Mouse (Mus musculus): ENCODE results near the gene Lin52. TPM values are rescaled to one million over a fixed set of nuclear protein-coding genes. Genes with fewer than 3 reads are reported as not detected.

The Lin52 gene
- polyA plus RNA-seq, 1 experiment from 2014 or later = 8.0 TPM

- no peak for ATAC-seq
- Histone ChIP-seq H3K4me2 (replicated peaks; ENCODE audit: low read depth) (no peak overlapping the region), H3K27me3 (replicated peaks; ENCODE audit: control insufficient read depth, insufficient read depth, low read length) (no peaks in the 10 kb centered on the region), H3K27ac (ENCODE audit: low read depth, low read length) (no peak overlapping the region), H3K9me3 (ENCODE audit: control insufficient read depth) (no peaks in the 10 kb centered on the region), H3K4me1 (replicated peaks; ENCODE audit: control insufficient read depth, insufficient read depth, low read length) (no peaks in the 10 kb centered on the region), H3K36me3 (ENCODE audit: control insufficient read depth, insufficient read depth) (peaks cover 36% of the 10 kb centered on the region), H3K9ac (ENCODE audit: low read depth, low read length) (no peak overlapping the region), H3K4me3 (ENCODE audit: low read depth, low read length) (no peak overlapping the region)
- peak; percentile 56 for TF ChIP-seq CTCF (IDR thresholded peaks at IDR 0.05; ENCODE audit: low read depth)
- WGBS = 63% methylated on average over 1 of the region's 1 CpGs
Measured at GRCm38 (mm10) chr12:84459845-84460244, 8.6 kb downstream of the Lin52 start.

- 91% methylated on average over 5 of the region's 5 CpGs for WGBS
- no peak overlapping the region for H3K27ac ChIP-seq (ENCODE audit: low read depth, low read length)
- H3K4me3 ChIP-seq (ENCODE audit: low read depth, low read length) = no peak overlapping the region
- ATAC-seq = no peak
- no peak for TF ChIP-seq CTCF (IDR thresholded peaks at IDR 0.05; ENCODE audit: low read depth)
- peaks cover 38% of the 10 kb centered on the region for H3K36me3 ChIP-seq (ENCODE audit: control insufficient read depth, insufficient read depth)
- no peaks in the 10 kb centered on the region for H3K4me1 ChIP-seq (replicated peaks; ENCODE audit: control insufficient read depth, insufficient read depth, low read length)
- no peaks in the 10 kb centered on the region for H3K9me3 ChIP-seq (ENCODE audit: control insufficient read depth)
- H3K4me2 ChIP-seq (replicated peaks; ENCODE audit: low read depth) = no peak overlapping the region
- H3K9ac ChIP-seq (ENCODE audit: low read depth, low read length) = no peak overlapping the region
- no peaks in the 10 kb centered on the region for H3K27me3 ChIP-seq (replicated peaks; ENCODE audit: control insufficient read depth, insufficient read depth, low read length)
Measured at GRCm38 (mm10) chr12:84461416-84461815, 10.2 kb downstream of the Lin52 start.

GRCm38 (mm10) chr12:84462856-84463255 lies 11.6 kb downstream of the Lin52 start:
- ATAC-seq = no peak
- H3K36me3 ChIP-seq (ENCODE audit: control insufficient read depth, insufficient read depth) = peaks cover 34% of the 10 kb centered on the region

GRCm38 (mm10) chr12:84468701-84469100 lies 17.5 kb downstream of the Lin52 start:
- no peak for ATAC-seq
- no peak overlapping the region for H3K4me2 ChIP-seq (replicated peaks; ENCODE audit: low read depth)
- no peaks in the 10 kb centered on the region for H3K27me3 ChIP-seq (replicated peaks; ENCODE audit: control insufficient read depth, insufficient read depth, low read length)
- TF ChIP-seq CTCF (IDR thresholded peaks at IDR 0.05; ENCODE audit: low read depth) = peak; percentile 81
- WGBS = 4% methylated on average over 1 of the region's 1 CpGs
- peaks cover 17% of the 10 kb centered on the region for H3K36me3 ChIP-seq (ENCODE audit: control insufficient read depth, insufficient read depth)
- H3K27ac ChIP-seq (ENCODE audit: low read depth, low read length) = no peak overlapping the region
- H3K9me3 ChIP-seq (ENCODE audit: control insufficient read depth) = no peaks in the 10 kb centered on the region
- H3K4me3 ChIP-seq (ENCODE audit: low read depth, low read length) = no peak overlapping the region
- no peaks in the 10 kb centered on the region for H3K4me1 ChIP-seq (replicated peaks; ENCODE audit: control insufficient read depth, insufficient read depth, low read length)
- H3K9ac ChIP-seq (ENCODE audit: low read depth, low read length) = no peak overlapping the region

More at GRCm38 (mm10) chr12:84462856-84463255, 11.6 kb downstream of the Lin52 start:
- Histone ChIP-seq H3K9me3 (ENCODE audit: control insufficient read depth) (no peaks in the 10 kb centered on the region), H3K9ac (ENCODE audit: low read depth, low read length) (no peak overlapping the region), H3K4me1 (replicated peaks; ENCODE audit: control insufficient read depth, insufficient read depth, low read length) (no peaks in the 10 kb centered on the region), H3K4me3 (ENCODE audit: low read depth, low read length) (no peak overlapping the region), H3K27ac (ENCODE audit: low read depth, low read length) (no peak overlapping the region), H3K4me2 (replicated peaks; ENCODE audit: low read depth) (no peak overlapping the region), H3K27me3 (replicated peaks; ENCODE audit: control insufficient read depth, insufficient read depth, low read length) (no peaks in the 10 kb centered on the region)
- no peak for TF ChIP-seq CTCF (IDR thresholded peaks at IDR 0.05; ENCODE audit: low read depth)
- 92% methylated on average over 3 of the region's 3 CpGs for WGBS

GRCm38 (mm10) chr12:84478937-84479336 lies 27.7 kb downstream of the Lin52 start:
- no peaks in the 10 kb centered on the region for H3K9me3 ChIP-seq (ENCODE audit: control insufficient read depth)
- H3K4me3 ChIP-seq (ENCODE audit: low read depth, low read length) = no peak overlapping the region
- no peaks in the 10 kb centered on the region for H3K27me3 ChIP-seq (replicated peaks; ENCODE audit: control insufficient read depth, insufficient read depth, low read length)
- no peak for TF ChIP-seq CTCF (IDR thresholded peaks at IDR 0.05; ENCODE audit: low read depth)
- WGBS = 81% methylated on average over 7 of the region's 7 CpGs
- H3K9ac ChIP-seq (ENCODE audit: low read depth, low read length) = no peak overlapping the region
- peaks cover 5% of the 10 kb centered on the region; the same call in 1 of the 2 replicates for H3K4me1 ChIP-seq (replicated peaks; ENCODE audit: control insufficient read depth, insufficient read depth, low read length)
- H3K27ac ChIP-seq (ENCODE audit: low read depth, low read length) = no peak overlapping the region
- peaks cover 3% of the 10 kb centered on the region; the same call in 1 of the 2 replicates for H3K36me3 ChIP-seq (ENCODE audit: control insufficient read depth, insufficient read depth)
- no peak for ATAC-seq
- no peak overlapping the region for H3K4me2 ChIP-seq (replicated peaks; ENCODE audit: low read depth)

- no peak overlapping the region for H3K27ac ChIP-seq (ENCODE audit: low read depth, low read length)
- ATAC-seq = no peak
- H3K36me3 ChIP-seq (ENCODE audit: control insufficient read depth, insufficient read depth) = no peaks in the 10 kb centered on the region; the same call in 1 of the 2 replicates
- TF ChIP-seq CTCF (IDR thresholded peaks at IDR 0.05; ENCODE audit: low read depth) = no peak
- H3K4me3 ChIP-seq (ENCODE audit: low read depth, low read length) = no peak overlapping the region
- peaks cover 5% of the 10 kb centered on the region; the same call in 1 of the 2 replicates for H3K4me1 ChIP-seq (replicated peaks; ENCODE audit: control insufficient read depth, insufficient read depth, low read length)
- no peak overlapping the region for H3K4me2 ChIP-seq (replicated peaks; ENCODE audit: low read depth)
- WGBS = 54% methylated on average over 2 of the region's 2 CpGs
- no peaks in the 10 kb centered on the region for H3K9me3 ChIP-seq (ENCODE audit: control insufficient read depth)
- H3K9ac ChIP-seq (ENCODE audit: low read depth, low read length) = no peak overlapping the region
- H3K27me3 ChIP-seq (replicated peaks; ENCODE audit: control insufficient read depth, insufficient read depth, low read length) = no peaks in the 10 kb centered on the region
Measured at GRCm38 (mm10) chr12:84481251-84481650, 30.0 kb downstream of the Lin52 start.
